Mouse (Mus musculus) forebrain, embryonic 16.5 days (tissue): ENCODE data around the gene Lefty2. TPM values are rescaled to one million over a fixed set of nuclear protein-coding genes. Genes with fewer than 3 reads are reported as not detected.

ENCODE experiments used
- ATAC-seq: fragments of 200-750 bp; cut with Nextera tagmentation; 2 replicates; pipeline ENCODE4 v1.8.0; 2017; ENCODE audit warnings: mild to moderate bottlenecking, moderate library complexity
- H3K27ac ChIP-seq: fragments of 300-500 bp; sonication (generic); 2 replicates; pipeline ENCODE4 v1.5.1; 2014; ENCODE audit warnings: low read length, control low read depth
- H3K27me3 ChIP-seq: fragments of 300-500 bp; sonication (generic); replicated peaks from 2 replicates; pipeline ENCODE4 v1.6.1; 2014; ENCODE audit warnings: low read length; ENCODE audit not compliant: control insufficient read depth, insufficient read depth
- H3K36me3 ChIP-seq: fragments of 300-500 bp; sonication (generic); 2 replicates; pipeline ENCODE4 v1.6.1; 2014; ENCODE audit not compliant: control insufficient read depth, insufficient read depth
- H3K4me1 ChIP-seq: fragments of 300-500 bp; sonication (generic); replicated peaks from 2 replicates; pipeline ENCODE4 v1.6.1; 2014; ENCODE audit warnings: low read length; ENCODE audit not compliant: control insufficient read depth, insufficient read depth
- H3K4me2 ChIP-seq: fragments of 300-500 bp; sonication (generic); 2 replicates; pipeline ENCODE4 v1.6.1; 2014; ENCODE audit warnings: mild to moderate bottlenecking, low read length, control low read depth
- H3K4me3 ChIP-seq: fragments of 300-500 bp; sonication (generic); replicated peaks from 2 replicates; pipeline ENCODE4 v1.5.1; 2014; ENCODE audit warnings: mild to moderate bottlenecking, low read length, control low read depth
- H3K9ac ChIP-seq: fragments of 300-500 bp; sonication (generic); replicated peaks from 2 replicates; pipeline ENCODE4 v1.6.1; 2014; ENCODE audit warnings: low read depth, low read length, control low read depth
- H3K9me3 ChIP-seq: fragments of 300-500 bp; sonication (generic); 2 replicates; pipeline ENCODE4 v1.6.1; 2016; ENCODE audit warnings: low read length; ENCODE audit not compliant: control insufficient read depth
- WGBS: fragments of 180-500 bp; shearing (Covaris S2); extraction: QIAGEN DNeasy Blood & Tissue Kit; methylation state at CpG from one replicate; pipeline ENCODE4 v1.1.7; 2014; 5-methylcytosine and 5-hydroxymethylcytosine counted together
- polyA plus RNA-seq: library from polyadenylated mRNA; unstranded; fragments of >200 nt; fragmentation: Nextera tagmentation; extraction: Ambion mirVana; gene quantifications from 2 replicates; pipeline ENCODE4 v1.2.1, GENCODE M21; 2015

Gene Lefty2
- polyA plus RNA-seq = 4.1 and 6.6 TPM in 2 replicates

GRCm38 (mm10) chr1:180892808-180893207 is at the start of gene Lefty2:
Lefty2 (plus strand) TSS chr1:180893108.
- WGBS = 62% methylated on average over 10 of the region's 10 CpGs
- Histone ChIP-seq H3K4me3 (peak within 1 kb of the TSS; percentile 35), H3K4me2 (no peak within 1 kb of the TSS; the same call in 1 of the 2 replicates)

GRCm38 (mm10) chr1:180848114-180848510 is 44.8 kb upstream of the Lefty2 start:
- H3K27me3 ChIP-seq = no peaks in the 10 kb centered on the region
- H3K36me3 ChIP-seq = no peaks in the 10 kb centered on the region
- ATAC-seq = peak; percentile 69
- no peaks in the 10 kb centered on the region for H3K9me3 ChIP-seq
- H3K4me3 ChIP-seq = peak overlapping the region; percentile 39
- under 1% methylated on average over 9 of the region's 9 CpGs for WGBS
- peak overlapping the region; percentile 96 for H3K27ac ChIP-seq
- peak overlapping the region; percentile 47 for H3K9ac ChIP-seq
- peaks cover 29% of the 10 kb centered on the region for H3K4me1 ChIP-seq
- peak overlapping the region; percentile 67 for H3K4me2 ChIP-seq

More at GRCm38 (mm10) chr1:180892808-180893207, at the start of gene Lefty2:
- H3K27me3 ChIP-seq = peaks cover 11% of the 10 kb centered on the region
- no peak within 1 kb of the TSS for H3K9ac ChIP-seq
- H3K27ac ChIP-seq = no peak within 1 kb of the TSS
- no peaks in the 10 kb centered on the region for H3K36me3 ChIP-seq
- peaks cover 8% of the 10 kb centered on the region for H3K4me1 ChIP-seq
- no peak for ATAC-seq
- H3K9me3 ChIP-seq = no peaks in the 10 kb centered on the region

- Histone ChIP-seq H3K27me3 (no peaks in the 10 kb centered on the region), H3K9ac (peak overlapping the region; percentile 47), H3K27ac (peak overlapping the region; percentile 96), H3K4me1 (peaks cover 29% of the 10 kb centered on the region), H3K36me3 (no peaks in the 10 kb centered on the region), H3K9me3 (no peaks in the 10 kb centered on the region), H3K4me3 (peak overlapping the region; percentile 39), H3K4me2 (peak overlapping the region; percentile 67)
- ATAC-seq = peak; percentile 49
- WGBS = 6% methylated on average over 11 of the region's 11 CpGs
Measured at GRCm38 (mm10) chr1:180848511-180849241, 44.2 kb upstream of the Lefty2 start.

- ATAC-seq = no peak
Measured at GRCm38 (mm10) chr1:180849701-180850301, 43.1 kb upstream of the Lefty2 start.

GRCm38 (mm10) chr1:180850316-180851270 is 42.3 kb upstream of the Lefty2 start, which contains the start of gene Sde2:
Sde2 (plus strand) TSS chr1:180851127.
- Histone ChIP-seq H3K9ac (peak within 1 kb of the TSS; percentile 81), H3K4me1 (peaks cover 29% of the 10 kb centered on the region), H3K9me3 (no peaks in the 10 kb centered on the region), H3K36me3 (no peaks in the 10 kb centered on the region), H3K4me2 (peak within 1 kb of the TSS; percentile 76), H3K4me3 (peak within 1 kb of the TSS; percentile 75), H3K27ac (peak within 1 kb of the TSS; percentile 96), H3K27me3 (no peaks in the 10 kb centered on the region)
- peak; percentile 96 for ATAC-seq
- WGBS = under 1% methylated on average over 77 of the region's 77 CpGs

More at GRCm38 (mm10) chr1:180849701-180850301, 43.1 kb upstream of the Lefty2 start:
- Histone ChIP-seq H3K9ac (peak overlapping the region; percentile 66), H3K27ac (peak overlapping the region; percentile 96), H3K9me3 (no peaks in the 10 kb centered on the region), H3K4me2 (peak overlapping the region; percentile 56), H3K36me3 (no peaks in the 10 kb centered on the region), H3K4me1 (peaks cover 29% of the 10 kb centered on the region), H3K4me3 (peak overlapping the region; percentile 75), H3K27me3 (no peaks in the 10 kb centered on the region)
- WGBS = 30% methylated on average over 11 of the region's 11 CpGs

- Histone ChIP-seq H3K27ac (no peak overlapping the region), H3K9ac (no peak overlapping the region), H3K4me3 (no peak overlapping the region), H3K4me1 (no peaks in the 10 kb centered on the region), H3K4me2 (no peak overlapping the region), H3K27me3 (no peaks in the 10 kb centered on the region), H3K36me3 (peaks cover 32% of the 10 kb centered on the region), H3K9me3 (no peaks in the 10 kb centered on the region)
- ATAC-seq = no peak
Measured at GRCm38 (mm10) chr1:180858763-180859162, 34.1 kb upstream of the Lefty2 start.

- WGBS = 87% methylated on average over 6 of the region's 6 CpGs
- Histone ChIP-seq H3K27ac (no peak overlapping the region), H3K4me2 (no peak overlapping the region), H3K36me3 (peaks cover 32% of the 10 kb centered on the region), H3K9me3 (no peaks in the 10 kb centered on the region), H3K4me3 (no peak overlapping the region), H3K4me1 (no peaks in the 10 kb centered on the region), H3K9ac (no peak overlapping the region), H3K27me3 (no peaks in the 10 kb centered on the region)
- no peak for ATAC-seq
Measured at GRCm38 (mm10) chr1:180860030-180860429, 32.9 kb upstream of the Lefty2 start.

GRCm38 (mm10) chr1:180863606-180864005 is 29.3 kb upstream of the Lefty2 start:
- WGBS = 2% methylated on average over 1 of the region's 1 CpGs
- no peaks in the 10 kb centered on the region for H3K4me1 ChIP-seq
- no peak overlapping the region for H3K27ac ChIP-seq
- no peak overlapping the region for H3K9ac ChIP-seq
- no peak overlapping the region for H3K4me3 ChIP-seq
- no peak for ATAC-seq
- no peaks in the 10 kb centered on the region for H3K27me3 ChIP-seq
- H3K9me3 ChIP-seq = no peaks in the 10 kb centered on the region
- H3K4me2 ChIP-seq = no peak overlapping the region
- H3K36me3 ChIP-seq = peaks cover 42% of the 10 kb centered on the region

- WGBS = 88% methylated on average over 7 of the region's 7 CpGs
- no peaks in the 10 kb centered on the region for H3K27me3 ChIP-seq
- no peaks in the 10 kb centered on the region for H3K4me1 ChIP-seq
- H3K4me2 ChIP-seq = no peak overlapping the region
- H3K4me3 ChIP-seq = no peak overlapping the region
- H3K27ac ChIP-seq = no peak overlapping the region
- peaks cover 29% of the 10 kb centered on the region for H3K36me3 ChIP-seq
- no peak overlapping the region for H3K9ac ChIP-seq
- no peaks in the 10 kb centered on the region for H3K9me3 ChIP-seq
- no peak for ATAC-seq
Measured at GRCm38 (mm10) chr1:180866001-180866400, 26.9 kb upstream of the Lefty2 start.
